Mouse (Mus musculus) CH12.LX (cell line): ENCODE results near the gene Clk2.

Experiments
- CHD2 ChIP-seq: IDR thresholded peaks from 2 replicates; pipeline ENCODE4 v1.6.1; 2011; ENCODE audit warnings: low read length, improper control_type of control experiment
- CTCF ChIP-seq, 2 experiments: IDR thresholded peaks in 1 of 2; conservative IDR thresholded peaks in 1 of 2; 2 replicates each; pipeline ENCODE4 v1.5.1; 2011 to 2012; ENCODE audit warnings: low read depth in 2 of 2, low read length in 2 of 2, improper control_type of control experiment in 1 of 2, inconsistent platforms in 1 of 2, mild to moderate bottlenecking in 1 of 2, moderate library complexity in 1 of 2
- EP300 ChIP-seq: IDR thresholded peaks from 2 replicates; pipeline ENCODE4 v1.6.1; 2011; ENCODE audit warnings: low read length, improper control_type of control experiment
- ETS1 ChIP-seq: conservative IDR thresholded peaks from 2 replicates; pipeline ENCODE4 v1.6.1; 2012; ENCODE audit warnings: low read depth, mild to moderate bottlenecking, inconsistent platforms, low read length, improper control_type of control experiment, moderate library complexity
- GABPA ChIP-seq: IDR thresholded peaks from 2 replicates; pipeline ENCODE4 v1.6.1; 2012; ENCODE audit warnings: low read depth, low read length, improper control_type of control experiment, inconsistent platforms; ENCODE audit not compliant: insufficient replicate concordance
- MAZ ChIP-seq: IDR thresholded peaks from 2 replicates; pipeline ENCODE4 v1.6.1; 2012; ENCODE audit warnings: low read depth, mild to moderate bottlenecking, inconsistent platforms, low read length, improper control_type of control experiment, moderate library complexity
- MYC ChIP-seq: IDR thresholded peaks from 2 replicates; pipeline ENCODE4 v1.6.1; 2011; ENCODE audit warnings: low read depth, mild to moderate bottlenecking, improper control_type of control experiment, low read length
- POLR2A ChIP-seq: IDR thresholded peaks from 2 replicates; pipeline ENCODE4 v1.6.1; 2011; ENCODE audit warnings: low read depth, mild to moderate bottlenecking, improper control_type of control experiment, low read length
- RCOR1 ChIP-seq: conservative IDR thresholded peaks from 2 replicates; pipeline ENCODE4 v1.6.1; 2012; ENCODE audit warnings: low read depth, mild to moderate bottlenecking, inconsistent platforms, low read length, improper control_type of control experiment
- SIN3A ChIP-seq: IDR thresholded peaks from 2 replicates; pipeline ENCODE4 v1.6.1; 2012; ENCODE audit warnings: low read length, improper control_type of control experiment, inconsistent platforms
- TBP ChIP-seq: conservative IDR thresholded peaks from 2 replicates; pipeline ENCODE4 v1.6.1; 2011; ENCODE audit warnings: low read depth, low read length, improper control_type of control experiment
- TCF12 ChIP-seq: IDR thresholded peaks from 2 replicates; pipeline ENCODE4 v1.6.1; 2014; ENCODE audit warnings: low read depth, mild to moderate bottlenecking, inconsistent platforms, low read length, improper control_type of control experiment
- UBTF ChIP-seq: IDR thresholded peaks from 2 replicates; pipeline ENCODE4 v1.6.1; 2012; ENCODE audit warnings: low read depth, mild to moderate bottlenecking, inconsistent platforms, low read length, improper control_type of control experiment, moderate library complexity
- ZC3H11A ChIP-seq: IDR thresholded peaks from 2 replicates; pipeline ENCODE4 v1.6.1; 2012; ENCODE audit warnings: low read depth, mild to moderate bottlenecking, inconsistent platforms, low read length, improper control_type of control experiment

- TF ChIP-seq TBP (no peak), MAZ (no peak), MYC (no peak), CTCF (conservative IDR thresholded peaks at IDR 0.05 in 1 of 2, IDR thresholded peaks at IDR 0.05 in 1 of 2; ENCODE audit: low read depth in 2 of 2, low read length in 2 of 2) (no peak), POLR2A (no peak), EP300 (no peak), ETS1 (no peak), UBTF (no peak), RCOR1 (no peak), GABPA (no peak), CHD2 (no peak), TCF12 (no peak), ZC3H11A (no peak), SIN3A (no peak)
Observed at GRCm38 (mm10) chr3:89174844-89175243, 10.2 kb downstream of the Clk2 start.
